Mouse (Mus musculus): Measurements from ENCODE around the gene Gm10309. TPM values are rescaled to one million over a fixed set of nuclear protein-coding genes. Genes with fewer than 3 reads are reported as not detected.

Gm10309 gene
- polyA plus RNA-seq, 1 experiment from 2014 or later = 0.37 TPM

Other genes starting within 250 kb of the Gm10309 start
- gene Epas1, start 248.5 kb upstream of the Gm10309 start, polyA plus RNA-seq (2015; fragmentation: Nextera tagmentation; extraction: Ambion mirVana) = 3.2 and 3.5 TPM in 2 replicates

Data from forebrain, embryonic 13.5 days (tissue).